Mouse (Mus musculus) heart, embryonic 12.5 days (tissue): Measurements from ENCODE around the gene Olfr211. TPM values are rescaled to one million over a fixed set of nuclear protein-coding genes. Genes with fewer than 3 reads are reported as not detected.

Experiments used
- ATAC-seq: fragments of 200-750 bp; cut with Nextera tagmentation; 2 replicates; pipeline ENCODE4 v1.8.0; 2017; ENCODE audit warnings: moderate TSS enrichment, moderate library complexity; ENCODE audit not compliant: insufficient number of reproducible peaks, low FRiP score
- H3K27ac ChIP-seq: fragments of 300-500 bp; sonication (generic); 2 replicates; pipeline ENCODE4 v1.5.1; 2016; ENCODE audit warnings: mild to moderate bottlenecking, moderate library complexity; ENCODE audit not compliant: poor library complexity, severe bottlenecking
- H3K27me3 ChIP-seq: fragments of 300-500 bp; sonication (generic); replicated peaks from 2 replicates; pipeline ENCODE4 v1.6.1; 2016; ENCODE audit warnings: mild to moderate bottlenecking, moderate library complexity
- H3K36me3 ChIP-seq: fragments of 300-500 bp; sonication (generic); 2 replicates; pipeline ENCODE4 v1.6.1; 2016; ENCODE audit warnings: mild to moderate bottlenecking, moderate library complexity
- H3K4me1 ChIP-seq: fragments of 300-500 bp; sonication (generic); replicated peaks from 2 replicates; pipeline ENCODE4 v1.6.1; 2016; ENCODE audit warnings: mild to moderate bottlenecking
- H3K4me2 ChIP-seq: fragments of 300-500 bp; sonication (generic); 2 replicates; pipeline ENCODE4 v1.6.1; 2016; ENCODE audit warnings: mild to moderate bottlenecking, moderate library complexity
- H3K4me3 ChIP-seq: fragments of 300-500 bp; sonication (generic); 2 replicates; pipeline ENCODE4 v1.5.1; 2016; ENCODE audit warnings: mild to moderate bottlenecking
- H3K9ac ChIP-seq: fragments of 300-500 bp; sonication (generic); 2 replicates; pipeline ENCODE4 v1.6.1; 2016; ENCODE audit warnings: mild to moderate bottlenecking, moderate library complexity
- H3K9me3 ChIP-seq: fragments of 300-500 bp; sonication (generic); replicated peaks from 2 replicates; pipeline ENCODE4 v1.6.1; 2016; ENCODE audit warnings: mild to moderate bottlenecking, moderate library complexity
- WGBS: fragments of 180-500 bp; shearing (Covaris S2); methylation state at CpG from one replicate; pipeline ENCODE4 v1.1.7; 2016; 5-methylcytosine and 5-hydroxymethylcytosine counted together
- polyA plus RNA-seq: library from polyadenylated mRNA; unstranded; fragments of >200 nt; fragmentation: Nextera tagmentation; extraction: Ambion mirVana; gene quantifications from 2 replicates; pipeline ENCODE4 v1.2.1, GENCODE M21; 2016

The Olfr211 gene
- polyA plus RNA-seq = not detected in 2 replicates

GRCm38 (mm10) chr6:116488791-116489190, at the start of gene Olfr211:
Gene Olfr211 (plus strand): TSS chr6:116489091.
- Histone ChIP-seq H3K4me3 (no peak within 1 kb of the TSS), H3K27ac (no peak within 1 kb of the TSS), H3K36me3 (no peaks in the 10 kb centered on the region), H3K4me2 (no peak within 1 kb of the TSS), H3K27me3 (peaks cover 5% of the 10 kb centered on the region; the same call in 1 of the 2 replicates), H3K9ac (no peak within 1 kb of the TSS), H3K9me3 (no peaks in the 10 kb centered on the region), H3K4me1 (no peaks in the 10 kb centered on the region)
- ATAC-seq = no peak
- WGBS = 73% methylated on average over 4 of the region's 4 CpGs

- Histone ChIP-seq H3K4me2 (no peak overlapping the region), H3K27me3 (no peaks in the 10 kb centered on the region), H3K9ac (no peak overlapping the region), H3K36me3 (no peaks in the 10 kb centered on the region), H3K27ac (no peak overlapping the region), H3K4me3 (no peak overlapping the region), H3K4me1 (peaks cover 19% of the 10 kb centered on the region), H3K9me3 (no peaks in the 10 kb centered on the region)
- WGBS = 83% methylated on average over 6 of the region's 6 CpGs
- ATAC-seq = no peak
Measured at GRCm38 (mm10) chr6:116439531-116439930, 49.4 kb upstream of the Olfr211 start.

GRCm38 (mm10) chr6:116440447-116440846, 48.4 kb upstream of the Olfr211 start:
- no peaks in the 10 kb centered on the region for H3K9me3 ChIP-seq
- H3K4me2 ChIP-seq = peak overlapping the region; percentile 13
- H3K36me3 ChIP-seq = no peaks in the 10 kb centered on the region
- 65% methylated on average over 4 of the region's 4 CpGs for WGBS
- H3K4me1 ChIP-seq = peaks cover 19% of the 10 kb centered on the region
- ATAC-seq = no peak
- H3K27me3 ChIP-seq = no peaks in the 10 kb centered on the region
- no peak overlapping the region for H3K4me3 ChIP-seq
- H3K27ac ChIP-seq = peak overlapping the region; percentile 83
- H3K9ac ChIP-seq = no peak overlapping the region

- 25% methylated on average over 4 of the region's 4 CpGs for WGBS
- H3K27ac ChIP-seq = peak overlapping the region; percentile 83
- H3K4me3 ChIP-seq = no peak overlapping the region
- no peak overlapping the region for H3K9ac ChIP-seq
- peak; percentile 68; the same call in 1 of the 2 replicates for ATAC-seq
- peaks cover 19% of the 10 kb centered on the region for H3K4me1 ChIP-seq
- no peaks in the 10 kb centered on the region for H3K9me3 ChIP-seq
- peak overlapping the region; percentile 13 for H3K4me2 ChIP-seq
- H3K27me3 ChIP-seq = no peaks in the 10 kb centered on the region
- H3K36me3 ChIP-seq = no peaks in the 10 kb centered on the region
Measured at GRCm38 (mm10) chr6:116440849-116441248, 48.0 kb upstream of the Olfr211 start.

DNA sequence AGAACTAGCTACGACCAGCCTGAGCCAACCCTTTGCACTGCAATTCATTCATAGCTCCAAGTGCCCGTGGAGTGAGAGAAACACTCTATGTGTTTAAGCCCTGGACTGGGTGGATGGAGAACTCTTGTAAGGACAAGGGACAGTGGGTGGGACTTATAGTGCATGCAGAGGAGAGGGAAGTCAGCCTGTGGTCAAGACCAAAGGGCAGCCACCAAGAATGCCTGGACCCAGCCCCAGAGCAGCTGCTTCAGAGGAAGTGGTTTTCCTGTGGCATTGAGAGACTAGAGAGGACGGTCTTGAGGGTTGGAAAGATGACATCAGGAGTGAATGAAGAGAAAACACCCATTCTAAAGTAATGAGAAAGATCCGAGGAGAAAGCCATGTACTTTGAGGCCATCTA, 33.1 kb upstream of the Olfr211 start:
- peaks cover 9% of the 10 kb centered on the region; the same call in 1 of the 2 replicates for H3K4me1 ChIP-seq
- no peak for ATAC-seq
- H3K27me3 ChIP-seq = peaks cover 13% of the 10 kb centered on the region; the same call in 1 of the 2 replicates
- 68% methylated on average over 4 of the region's 4 CpGs for WGBS
- no peaks in the 10 kb centered on the region for H3K36me3 ChIP-seq
- H3K4me2 ChIP-seq = no peak overlapping the region
- H3K4me3 ChIP-seq = no peak overlapping the region
- H3K9ac ChIP-seq = no peak overlapping the region
- no peak overlapping the region for H3K27ac ChIP-seq
- H3K9me3 ChIP-seq = no peaks in the 10 kb centered on the region

GRCm38 (mm10) chr6:116456482-116456881, 32.4 kb upstream of the Olfr211 start:
- Histone ChIP-seq H3K9ac (no peak overlapping the region), H3K9me3 (no peaks in the 10 kb centered on the region), H3K27me3 (peaks cover 20% of the 10 kb centered on the region), H3K36me3 (no peaks in the 10 kb centered on the region), H3K4me2 (no peak overlapping the region), H3K4me1 (peaks cover 11% of the 10 kb centered on the region; the same call in 1 of the 2 replicates), H3K4me3 (no peak overlapping the region), H3K27ac (no peak overlapping the region)
- ATAC-seq = no peak
- 32% methylated on average over 1 of the region's 1 CpGs for WGBS

GRCm38 (mm10) chr6:116458728-116459127, 30.2 kb upstream of the Olfr211 start:
- no peak overlapping the region for H3K4me2 ChIP-seq
- H3K4me3 ChIP-seq = no peak overlapping the region
- no peak for ATAC-seq
- no peak overlapping the region for H3K9ac ChIP-seq
- 48% methylated on average over 4 of the region's 4 CpGs for WGBS
- H3K27ac ChIP-seq = no peak overlapping the region
- no peaks in the 10 kb centered on the region for H3K36me3 ChIP-seq
- H3K27me3 ChIP-seq = peaks cover 36% of the 10 kb centered on the region
- 0 out of 2 replicates have a peak, but pooled peaks cover 7% of the 10 kb centered on the region for H3K4me1 ChIP-seq
- no peaks in the 10 kb centered on the region for H3K9me3 ChIP-seq

- Histone ChIP-seq H3K9ac (no peak overlapping the region), H3K9me3 (no peaks in the 10 kb centered on the region), H3K4me1 (0 out of 2 replicates have a peak, but pooled peaks cover 7% of the 10 kb centered on the region), H3K27me3 (peaks cover 36% of the 10 kb centered on the region), H3K4me2 (no peak overlapping the region), H3K4me3 (no peak overlapping the region), H3K36me3 (no peaks in the 10 kb centered on the region), H3K27ac (no peak overlapping the region)
- 64% methylated on average over 2 of the region's 2 CpGs for WGBS
- no peak for ATAC-seq
Measured at GRCm38 (mm10) chr6:116459232-116459631, 29.7 kb upstream of the Olfr211 start.

- Histone ChIP-seq H3K4me1 (0 out of 2 replicates have a peak, but pooled peaks cover 7% of the 10 kb centered on the region), H3K4me3 (peak within 1 kb of the TSS; percentile 49), H3K36me3 (no peaks in the 10 kb centered on the region), H3K27ac (no peak within 1 kb of the TSS), H3K9ac (peak within 1 kb of the TSS; percentile 51), H3K27me3 (peaks cover 36% of the 10 kb centered on the region), H3K9me3 (no peaks in the 10 kb centered on the region), H3K4me2 (peak within 1 kb of the TSS; percentile 85)
- 4% methylated on average over 43 of the region's 43 CpGs for WGBS
- no peak for ATAC-seq
Measured at GRCm38 (mm10) chr6:116460544-116461283, 28.2 kb upstream of the Olfr211 start, which contains the start of gene Alox5. Gene Alox5 (minus strand): TSS chr6:116461178.

GRCm38 (mm10) chr6:116468081-116468480, 20.8 kb upstream of the Olfr211 start:
- H3K9me3 ChIP-seq = no peaks in the 10 kb centered on the region
- H3K9ac ChIP-seq = no peak overlapping the region
- no peak overlapping the region for H3K4me3 ChIP-seq
- ATAC-seq = no peak
- H3K4me2 ChIP-seq = no peak overlapping the region
- H3K36me3 ChIP-seq = no peaks in the 10 kb centered on the region
- 33% methylated on average over 3 of the region's 3 CpGs for WGBS
- no peak overlapping the region for H3K27ac ChIP-seq
- H3K4me1 ChIP-seq = no peaks in the 10 kb centered on the region
- H3K27me3 ChIP-seq = 0 out of 2 replicates have a peak, but pooled peaks cover under 1% of the 10 kb centered on the region

- WGBS = 73% methylated on average over 1 of the region's 1 CpGs
- no peak for ATAC-seq
- Histone ChIP-seq H3K27ac (no peak overlapping the region), H3K36me3 (no peaks in the 10 kb centered on the region), H3K27me3 (no peaks in the 10 kb centered on the region), H3K4me2 (no peak overlapping the region), H3K9me3 (no peaks in the 10 kb centered on the region), H3K4me1 (no peaks in the 10 kb centered on the region), H3K4me3 (no peak overlapping the region), H3K9ac (no peak overlapping the region)
Measured at GRCm38 (mm10) chr6:116485081-116485480, 3.8 kb upstream of the Olfr211 start.
